Mouse (Mus musculus): ENCODE results near the gene Rell1.

Gene Rell1

DNA sequence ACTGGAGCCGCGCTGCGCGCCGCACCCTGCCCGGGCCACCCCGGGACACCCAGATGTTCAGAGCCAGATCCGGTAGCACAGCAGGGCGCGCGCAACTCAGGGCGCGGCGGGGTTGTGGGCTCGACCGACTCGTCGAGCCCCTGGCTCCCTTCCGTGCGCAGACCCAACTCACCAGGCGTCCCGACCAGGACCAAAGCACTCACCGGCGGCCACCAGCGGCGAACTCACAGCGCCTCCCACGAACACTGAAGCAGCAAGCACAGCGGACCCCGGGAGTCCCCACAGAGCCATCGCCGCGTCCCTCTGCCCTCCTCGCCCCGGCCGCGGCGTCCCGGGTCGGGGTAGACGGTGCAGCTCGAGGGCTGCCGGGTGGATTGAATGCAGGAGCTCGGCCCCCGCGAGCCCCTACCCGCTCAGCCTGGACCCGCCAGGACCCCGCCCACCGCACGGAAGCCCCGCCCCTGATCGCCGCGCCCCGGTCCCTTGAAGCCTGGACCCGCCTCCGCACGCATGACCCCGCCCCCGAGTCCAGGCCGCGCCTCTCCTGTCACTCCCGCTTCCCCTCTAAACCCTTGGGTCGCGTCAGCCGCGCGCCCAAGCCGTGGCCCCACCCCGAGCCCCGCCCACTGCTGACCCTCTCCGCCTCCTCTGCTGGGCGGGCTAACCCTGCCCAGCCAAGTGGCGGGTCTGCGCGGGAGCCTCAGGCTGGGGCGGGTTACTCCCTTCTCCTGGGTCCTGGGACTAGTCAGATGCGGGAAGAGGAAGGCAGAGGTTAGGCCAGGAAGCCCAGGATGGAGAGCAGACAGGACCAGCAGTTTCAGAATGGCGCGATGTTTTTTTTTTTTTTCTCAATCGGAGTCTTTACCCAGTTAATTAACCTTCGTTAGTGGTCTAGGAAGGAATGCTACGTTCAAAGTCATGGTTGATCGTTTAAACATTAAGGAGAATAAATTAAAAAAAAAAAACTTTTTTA, at the start of gene Rell1:
TSS of gene Rell1 (minus strand) at position 455 of the 973 bp plus-strand sequence.
- in situ Hi-C loops (cut with MboI, MseI): loop anchor here (5.0 kb wide), 1 partner anchor 124 kb away; the partner anchor contains the start of gene Pgm2

GRCm38 (mm10) chr5:64012596-64013366, 44.1 kb upstream of the Rell1 start:
- in situ Hi-C loops (cut with MboI, MseI): no loop called here

DNA sequence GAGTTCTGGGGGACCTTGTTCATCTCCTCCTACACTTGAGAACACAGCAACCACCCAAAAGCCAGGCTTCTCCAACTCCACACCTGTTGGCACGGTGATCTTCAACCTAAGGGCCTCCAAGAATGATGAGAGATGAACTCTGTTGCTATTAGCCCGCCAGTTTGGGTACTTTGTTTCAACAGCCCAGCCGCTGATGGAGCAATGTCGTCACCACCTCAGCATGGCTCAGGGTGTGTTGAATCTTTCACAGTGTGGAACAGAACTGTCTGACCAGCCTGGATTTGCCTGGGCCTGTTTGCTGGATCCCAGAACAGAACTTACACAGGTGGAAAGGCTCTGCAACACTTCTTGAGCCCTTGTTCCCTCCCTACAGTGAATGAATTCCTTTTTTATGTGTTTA, 37.9 kb upstream of the Rell1 start:
- in situ Hi-C loops (cut with MboI, MseI): no loop called here

GRCm38 (mm10) chr5:64003302-64003701, 34.6 kb upstream of the Rell1 start:
- in situ Hi-C loops (cut with MboI, MseI): no loop called here

DNA sequence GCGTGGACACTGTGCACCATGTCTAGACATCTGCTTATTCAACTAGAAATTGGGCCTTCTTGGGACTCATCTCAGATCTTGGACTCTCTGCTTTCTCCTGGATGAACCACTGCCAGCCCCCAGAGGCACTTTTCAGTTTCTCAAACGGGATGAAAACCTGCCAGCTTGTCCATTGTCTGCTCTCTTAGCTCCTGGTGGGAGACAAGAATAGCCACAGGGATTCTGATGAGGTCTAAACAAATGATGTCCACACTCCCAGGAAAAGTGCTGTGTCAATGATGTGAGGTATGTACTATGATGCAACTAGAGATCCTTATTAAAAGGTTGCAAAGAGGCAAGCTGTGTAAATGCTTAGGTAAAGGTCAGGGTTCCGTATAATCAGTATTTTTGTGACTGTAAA, 25.2 kb upstream of the Rell1 start:
- in situ Hi-C loops (cut with MboI, MseI): loop anchor here (25.0 kb wide), 1 partner anchor 407 kb away; no protein-coding TSS in a partner anchor

GRCm38 (mm10) chr5:63990675-63991074, 22.0 kb upstream of the Rell1 start:
- in situ Hi-C loops (cut with MboI, MseI): loop anchor here (25.0 kb wide), 1 partner anchor 403 kb away; no protein-coding TSS in a partner anchor

- in situ Hi-C loops (cut with MboI, MseI): loop anchor here (25.0 kb wide), 1 partner anchor 399 kb away; no protein-coding TSS in a partner anchor
These were observed 17.6 kb upstream of the Rell1 start for GRCm38 (mm10) chr5:63986337-63986736.

DNA sequence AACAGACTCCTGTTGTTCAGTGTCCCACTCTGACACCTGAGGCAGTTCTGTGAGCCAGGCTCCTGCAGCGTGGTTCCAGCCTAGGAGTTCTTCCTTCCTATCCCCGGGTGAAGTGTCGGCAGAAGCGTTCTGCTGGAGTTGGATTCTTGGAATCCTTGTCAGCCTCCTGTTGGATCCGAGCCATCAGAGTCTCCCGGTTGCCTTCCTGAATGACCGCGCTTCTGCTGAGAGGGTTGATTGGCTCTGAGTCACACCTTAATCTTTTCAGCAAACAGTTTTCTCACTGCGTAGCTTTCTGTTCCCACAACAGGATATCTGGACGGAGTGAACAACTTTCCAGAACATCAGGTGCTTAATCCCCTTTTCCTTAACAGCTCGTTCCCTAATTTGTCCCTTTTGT, 13.6 kb upstream of the Rell1 start:
- in situ Hi-C loops (cut with MboI, MseI): loop anchor here (25.0 kb wide), 1 partner anchor 395 kb away; no protein-coding TSS in a partner anchor

GRCm38 (mm10) chr5:63970991-63971390, 2.3 kb upstream of the Rell1 start:
- in situ Hi-C loops (cut with MboI, MseI): no loop called here

DNA sequence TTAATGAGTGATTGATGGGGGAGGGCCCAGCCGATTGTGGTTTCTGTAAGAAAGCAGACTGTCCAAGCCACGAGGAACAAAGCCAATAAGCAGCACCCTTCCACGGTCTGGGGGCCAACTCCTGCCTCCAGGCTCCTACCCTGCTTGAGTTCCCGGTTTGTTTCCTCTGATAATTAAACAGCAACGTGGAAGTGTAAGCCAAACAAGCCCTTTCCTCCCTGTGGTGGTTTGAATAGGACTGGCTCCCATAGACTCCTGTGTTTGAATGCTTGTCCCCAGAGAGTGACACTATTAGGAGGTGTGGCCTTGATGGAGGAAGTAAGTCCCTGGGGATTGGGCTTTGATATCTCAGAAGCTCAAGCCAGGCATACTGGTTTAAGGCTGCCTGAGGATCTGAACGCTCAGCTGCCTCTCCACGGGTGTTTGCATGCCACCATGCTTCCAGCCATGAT, 1.6 kb upstream of the Rell1 start:
- in situ Hi-C loops (cut with MboI, MseI): no loop called here

DNA sequence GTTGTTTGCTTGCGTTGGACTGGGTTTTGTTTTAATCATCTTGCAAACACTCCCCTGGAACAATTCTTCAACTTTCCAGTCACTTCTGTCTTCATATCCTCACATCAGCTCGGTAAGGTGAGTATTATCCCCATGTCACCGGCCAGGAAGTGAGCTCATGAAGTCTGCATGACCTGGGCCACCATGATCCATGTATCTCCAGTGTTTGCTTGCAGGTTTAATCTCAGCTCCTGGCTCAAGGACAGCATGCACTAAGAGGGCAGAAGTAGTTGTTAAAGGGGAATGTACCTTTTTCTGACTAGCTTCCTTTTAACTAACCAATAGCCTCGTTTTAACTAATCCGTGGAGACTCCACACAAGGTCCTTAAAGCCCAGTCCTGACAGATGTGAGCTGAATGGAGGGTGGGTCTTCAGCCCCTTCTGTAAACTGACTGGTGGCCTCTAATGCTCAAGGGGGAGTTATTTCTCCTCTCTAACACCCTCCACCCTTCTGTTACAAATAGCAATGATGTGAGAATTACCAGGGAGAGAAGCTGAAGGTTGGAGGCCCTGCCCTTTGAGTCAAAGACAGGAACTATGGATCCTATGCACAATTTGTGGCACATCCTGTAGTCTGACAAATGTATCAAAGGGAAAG, 897 bp upstream of the Rell1 start:
- in situ Hi-C loops (cut with MboI, MseI): loop anchor here (5.0 kb wide), 1 partner anchor 123 kb away; the partner anchor contains the start of gene Pgm2

GRCm38 (mm10) chr5:63967591-63968141, 1.0 kb downstream of the Rell1 start:
- in situ Hi-C loops (cut with MboI, MseI): loop anchor here (5.0 kb wide), 1 partner anchor 125 kb away; the partner anchor contains the start of gene Pgm2

GRCm38 (mm10) chr5:63966379-63966778, 2.3 kb downstream of the Rell1 start:
- in situ Hi-C loops (cut with MboI, MseI): loop anchor here (5.0 kb wide), 1 partner anchor 126 kb away; the partner anchor contains the start of gene Pgm2

DNA sequence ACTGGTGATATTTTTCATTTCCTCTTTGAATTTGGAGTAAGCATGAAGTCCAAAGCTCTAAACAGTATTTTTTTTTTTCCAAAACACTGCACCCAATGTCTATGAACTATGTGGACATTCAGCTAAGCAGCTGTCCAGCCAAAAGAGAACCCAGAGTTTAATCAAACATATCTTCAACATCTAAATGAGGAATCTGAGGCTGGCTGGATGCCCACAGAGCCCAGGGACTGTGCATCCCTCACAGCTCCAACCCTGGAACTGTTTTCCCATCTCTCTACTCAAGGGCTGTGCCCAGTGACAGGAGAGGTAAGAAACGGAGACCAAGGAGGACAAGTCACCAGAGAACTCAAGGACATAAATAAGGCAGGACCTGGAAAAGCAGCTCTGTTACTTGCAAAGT, 2.8 kb downstream of the Rell1 start:
- in situ Hi-C loops (cut with MboI, MseI): loop anchor here (5.0 kb wide), 1 partner anchor 126 kb away; the partner anchor contains the start of gene Pgm2

- in situ Hi-C loops (cut with MboI, MseI): no loop called here
These were observed 4.1 kb downstream of the Rell1 start for GRCm38 (mm10) chr5:63964576-63964975.

DNA sequence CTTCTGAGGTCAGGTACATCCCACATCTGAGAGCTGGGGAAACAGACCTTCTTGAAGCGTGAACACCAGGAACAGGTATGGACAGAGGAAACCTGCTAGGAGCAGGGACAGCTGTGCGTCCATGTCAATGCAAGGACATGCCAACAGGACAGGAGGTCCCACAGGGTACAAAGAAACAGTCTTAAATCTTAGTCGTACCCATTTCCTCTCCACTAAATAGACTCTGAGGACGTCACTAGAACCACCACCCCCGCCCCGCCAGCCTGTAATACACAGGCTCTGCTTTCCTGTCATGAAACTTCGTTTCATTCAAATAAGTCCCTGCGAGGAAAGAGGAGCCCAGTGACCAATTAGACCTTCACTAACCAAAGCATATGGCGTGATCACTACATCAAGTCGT, 7.0 kb downstream of the Rell1 start:
- in situ Hi-C loops (cut with MboI, MseI): no loop called here

GRCm38 (mm10) chr5:63960565-63960964, 8.1 kb downstream of the Rell1 start:
- in situ Hi-C loops (cut with MboI, MseI): no loop called here

- in situ Hi-C loops (cut with MboI, MseI): no loop called here
These were observed 9.6 kb downstream of the Rell1 start for GRCm38 (mm10) chr5:63958963-63959708.

DNA sequence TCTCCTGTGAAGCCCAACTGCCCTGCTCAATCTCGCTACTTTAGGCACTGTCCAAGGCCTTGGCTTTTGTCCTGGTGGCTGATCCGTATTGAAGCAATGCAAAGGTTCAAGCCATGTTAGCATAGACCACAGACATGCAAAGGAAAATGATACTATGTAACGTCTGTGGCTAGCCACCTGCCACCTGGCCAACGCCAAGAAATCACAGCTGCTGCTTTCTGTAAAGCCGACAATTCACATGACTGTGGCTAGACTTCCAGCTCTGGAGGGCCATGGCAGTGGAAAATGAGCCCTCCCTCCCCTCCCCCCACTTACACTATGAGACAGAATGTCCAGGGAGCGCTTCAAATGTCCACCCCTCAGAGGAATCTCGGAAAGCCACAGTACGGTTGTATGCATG, 11.1 kb downstream of the Rell1 start:
- in situ Hi-C loops (cut with MboI, MseI): no loop called here

DNA sequence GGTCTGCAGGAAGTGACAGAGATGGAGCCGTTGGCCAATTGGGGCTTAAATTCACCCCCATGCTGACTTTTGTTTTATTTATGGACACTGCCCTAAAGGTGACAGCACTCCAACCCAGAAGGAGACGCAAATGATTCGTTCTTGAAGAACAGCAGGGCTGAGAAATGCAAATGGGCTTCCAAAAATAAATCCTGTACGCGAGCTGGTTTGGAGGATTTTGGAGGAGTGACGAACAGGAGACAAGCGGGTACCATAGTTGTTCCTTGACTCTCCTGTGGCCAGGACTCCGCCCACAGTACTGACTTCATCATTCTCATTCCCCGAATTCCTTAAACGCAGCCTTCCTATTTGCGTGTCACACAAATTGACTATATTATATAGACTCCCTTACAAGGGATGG, 12.3 kb downstream of the Rell1 start:
- in situ Hi-C loops (cut with MboI, MseI): no loop called here

Measured in regulatory T cell (primary cell).